Comparison of ENCODE assay signal across 28 mouse cellular contexts in genomic region chrX:36977863-36978262, GRCm38 (mm10).
"Had no signal": no experiment of that assay in that cellular context is flagged by ENCODE, and none has a peak within 500 bp of the region (broad histone marks: within the 10 kb centered on the region; RNA-seq: fewer than 3 reads in every experiment).

No protein-coding gene starts in this region.

- H3K4me2 ChIP-seq: embryonic facial prominence, embryonic 12.5 days; embryonic facial prominence, embryonic 13.5 days; embryonic facial prominence, embryonic 15.5 days; forebrain, embryonic 12.5 days; forebrain, embryonic 13.5 days; forebrain, embryonic 15.5 days had no signal

- H3K9ac ChIP-seq: embryonic facial prominence, embryonic 12.5 days; embryonic facial prominence, embryonic 13.5 days; embryonic facial prominence, embryonic 15.5 days; forebrain, embryonic 12.5 days; forebrain, embryonic 13.5 days; forebrain, embryonic 15.5 days; forebrain, postnatal 0 days had no signal

- H3K4me1 ChIP-seq: embryonic facial prominence, embryonic 12.5 days; embryonic facial prominence, embryonic 15.5 days; forebrain, embryonic 10.5 days; forebrain, embryonic 12.5 days; forebrain, embryonic 13.5 days; forebrain, embryonic 15.5 days had no signal

- ATAC-seq: forebrain, embryonic 13.5 days; forebrain, embryonic 14.5 days; forebrain, embryonic 15.5 days; forebrain, embryonic 16.5 days; forebrain, postnatal 0 days had no signal

- DNase-seq: cerebellum, adult 8-10 months; cerebellum, adult 9-10 months; cerebellum, adult 9-11 months; cerebellum, postnatal 10 days; cerebellum, postnatal 14 days; cerebellum, postnatal 25 days; cerebellum, postnatal 36 days; embryo, embryonic 11 days; forebrain, postnatal 0 days; gastrocnemius, adult 2 months; gastrocnemius, postnatal 10 days; gastrocnemius, postnatal 14 days; gastrocnemius, postnatal 25 days; gastrocnemius, postnatal 36 days; heart, adult 11 months; heart, adult 18-20 months; heart, adult 2 months had no signal

- H3K27ac ChIP-seq: embryonic facial prominence, embryonic 10.5 days; embryonic facial prominence, embryonic 12.5 days; embryonic facial prominence, embryonic 13.5 days; embryonic facial prominence, embryonic 15.5 days; forebrain, embryonic 10.5 days; forebrain, embryonic 12.5 days; forebrain, embryonic 13.5 days; forebrain, embryonic 15.5 days; gastrocnemius, adult 2 months; heart, adult 2 months had no signal

- H3K27me3 ChIP-seq: embryonic facial prominence, embryonic 12.5 days; embryonic facial prominence, embryonic 13.5 days; embryonic facial prominence, embryonic 15.5 days; forebrain, embryonic 12.5 days; forebrain, embryonic 13.5 days; forebrain, embryonic 15.5 days had no signal

- H3K9me3 ChIP-seq: embryonic facial prominence, embryonic 10.5 days; embryonic facial prominence, embryonic 12.5 days; embryonic facial prominence, embryonic 13.5 days; embryonic facial prominence, embryonic 15.5 days; forebrain, embryonic 10.5 days; forebrain, embryonic 12.5 days; forebrain, embryonic 13.5 days; forebrain, embryonic 15.5 days had no signal

- H3K36me3 ChIP-seq: embryonic facial prominence, embryonic 10.5 days; embryonic facial prominence, embryonic 12.5 days; embryonic facial prominence, embryonic 13.5 days; embryonic facial prominence, embryonic 15.5 days; forebrain, embryonic 10.5 days; forebrain, embryonic 12.5 days; forebrain, embryonic 15.5 days had no signal

- H3K4me3 ChIP-seq: embryonic facial prominence, embryonic 10.5 days; embryonic facial prominence, embryonic 12.5 days; embryonic facial prominence, embryonic 13.5 days; embryonic facial prominence, embryonic 15.5 days; erythroblast, embryonic 14.5 days; forebrain, embryonic 10.5 days; forebrain, embryonic 12.5 days; forebrain, embryonic 13.5 days; forebrain, embryonic 15.5 days; gastrocnemius, adult 2 months; heart, adult 2 months had no signal
